Mouse (Mus musculus): ENCODE results near the gene Srp54a. TPM values are rescaled to one million over a fixed set of nuclear protein-coding genes. Genes with fewer than 3 reads are reported as not detected.
"Not testable (repeated sequence)": the region's sequence is repeated elsewhere in the genome, so short reads cannot be mapped to it uniquely, and the experiment has no call there.

Gene Srp54a
- total RNA-seq (2012; rRNA removed) = 32.8 and 52.4 TPM in 2 replicates

GRCm38 (mm10) chr12:55079726-55080600, at the start of gene Srp54a, which contains the start of gene 2700097O09Rik:
Srp54a (plus strand) TSS chr12:55080262.
2700097O09Rik (minus strand) TSS chr12:55080110.
- H3K36me3 ChIP-seq (ENCODE audit: control insufficient read depth, insufficient read depth, low read length, poor library complexity, severe bottlenecking); H3K9me3 ChIP-seq (ENCODE audit: control insufficient read depth, insufficient read depth, low read depth, low read length); H3K4me1 ChIP-seq (ENCODE audit: control insufficient read depth in 2 of 2, insufficient read depth in 2 of 2, low read length in 2 of 2, poor library complexity in 1 of 2); in situ Hi-C loops (cut with MboI; ENCODE audit: low sequenced_read_pairs in 2 of 2, unreplicated experiment in 2 of 2): not testable (repeated sequence)
- H3K27ac ChIP-seq (ENCODE audit: insufficient read depth, low read depth, low read length, poor library complexity, severe bottlenecking) = peak within 1 kb of the TSS; percentile 88
- peak; percentile 91 for DNase-seq (ENCODE audit: low read depth, low spot score)
- TF ChIP-seq HCFC1 (IDR thresholded peaks at IDR 0.05; ENCODE audit: borderline replicate concordance, insufficient read depth, low read length) = 0 out of 2 replicates have a peak, but pooled peaks have one; percentile 58
- 0 out of 2 replicates have a peak, but pooled peaks have one; percentile 58 for TF ChIP-seq CHD2 (IDR thresholded peaks at IDR 0.05; ENCODE audit: low read depth, low read length)
- H3K4me3 ChIP-seq (ENCODE audit: insufficient read depth in 1 of 2, low read depth in 1 of 2, low read length in 2 of 2, poor library complexity in 1 of 2, severe bottlenecking in 1 of 2) = peak within 1 kb of the TSS; percentile 94 to 100
- H3K9ac ChIP-seq (ENCODE audit: insufficient read depth, low read depth, low read length, poor library complexity, severe bottlenecking) = peak within 1 kb of the TSS; percentile 92

GRCm38 (mm10) chr12:55041011-55041410, 39.1 kb upstream of the Srp54a start:
- Histone ChIP-seq H3K9ac (ENCODE audit: insufficient read depth, low read depth, low read length, poor library complexity, severe bottlenecking) (no peak overlapping the region), H3K4me1 (ENCODE audit: control insufficient read depth in 2 of 2, insufficient read depth in 2 of 2, low read length in 2 of 2, poor library complexity in 1 of 2) (no peaks in the 10 kb centered on the region), H3K9me3 (ENCODE audit: control insufficient read depth, insufficient read depth, low read depth, low read length) (no peaks in the 10 kb centered on the region), H3K4me3 (ENCODE audit: insufficient read depth in 1 of 2, low read depth in 1 of 2, low read length in 2 of 2, poor library complexity in 1 of 2, severe bottlenecking in 1 of 2) (no peak overlapping the region), H3K36me3 (ENCODE audit: control insufficient read depth, insufficient read depth, low read length, poor library complexity, severe bottlenecking) (no peaks in the 10 kb centered on the region; the same call in 1 of the 2 replicates), H3K27ac (ENCODE audit: insufficient read depth, low read depth, low read length, poor library complexity, severe bottlenecking) (no peak overlapping the region)
- DNase-seq (ENCODE audit: low read depth, low spot score) = no peak
- in situ Hi-C loops (cut with MboI; ENCODE audit: low sequenced_read_pairs in 2 of 2, unreplicated experiment in 2 of 2) = no loop called here
- TF ChIP-seq HCFC1 (IDR thresholded peaks at IDR 0.05; ENCODE audit: borderline replicate concordance, insufficient read depth, low read length) (no peak), MAFK (IDR thresholded peaks at IDR 0.05; ENCODE audit: insufficient read depth, low read depth, low read length) (no peak), ZC3H11A (IDR thresholded peaks at IDR 0.05; ENCODE audit: borderline replicate concordance, low read depth, low read length) (no peak), CHD2 (IDR thresholded peaks at IDR 0.05; ENCODE audit: low read depth, low read length) (no peak), ZNF384 (IDR thresholded peaks at IDR 0.05; ENCODE audit: low read depth, low read length) (no peak)

GRCm38 (mm10) chr12:55049731-55050353, 30.2 kb upstream of the Srp54a start:
- no peak for DNase-seq (ENCODE audit: low read depth, low spot score)
- in situ Hi-C loops (cut with MboI; ENCODE audit: low sequenced_read_pairs in 2 of 2, unreplicated experiment in 2 of 2) = no loop called here
- H3K4me1 ChIP-seq (ENCODE audit: control insufficient read depth in 2 of 2, insufficient read depth in 2 of 2, low read length in 2 of 2, poor library complexity in 1 of 2) = no peaks in the 10 kb centered on the region
- H3K9ac ChIP-seq (ENCODE audit: insufficient read depth, low read depth, low read length, poor library complexity, severe bottlenecking) = no peak overlapping the region
- H3K27ac ChIP-seq (ENCODE audit: insufficient read depth, low read depth, low read length, poor library complexity, severe bottlenecking) = no peak overlapping the region
- H3K4me3 ChIP-seq (ENCODE audit: insufficient read depth in 1 of 2, low read depth in 1 of 2, low read length in 2 of 2, poor library complexity in 1 of 2, severe bottlenecking in 1 of 2) = no peak overlapping the region
- H3K36me3 ChIP-seq (ENCODE audit: control insufficient read depth, insufficient read depth, low read length, poor library complexity, severe bottlenecking) = no peaks in the 10 kb centered on the region; the same call in 1 of the 2 replicates
- TF ChIP-seq ZNF384 (IDR thresholded peaks at IDR 0.05; ENCODE audit: low read depth, low read length) = no peak
- TF ChIP-seq HCFC1 (IDR thresholded peaks at IDR 0.05; ENCODE audit: borderline replicate concordance, insufficient read depth, low read length) = no peak
- no peak for TF ChIP-seq MAFK (IDR thresholded peaks at IDR 0.05; ENCODE audit: insufficient read depth, low read depth, low read length)
- no peak for TF ChIP-seq CHD2 (IDR thresholded peaks at IDR 0.05; ENCODE audit: low read depth, low read length)
- TF ChIP-seq ZC3H11A (IDR thresholded peaks at IDR 0.05; ENCODE audit: borderline replicate concordance, low read depth, low read length) = no peak
- H3K9me3 ChIP-seq (ENCODE audit: control insufficient read depth, insufficient read depth, low read depth, low read length) = no peaks in the 10 kb centered on the region

- Histone ChIP-seq H3K9me3 (ENCODE audit: control insufficient read depth, insufficient read depth, low read depth, low read length) (no peaks in the 10 kb centered on the region), H3K4me1 (ENCODE audit: control insufficient read depth in 2 of 2, insufficient read depth in 2 of 2, low read length in 2 of 2, poor library complexity in 1 of 2) (no peaks in the 10 kb centered on the region), H3K27ac (ENCODE audit: insufficient read depth, low read depth, low read length, poor library complexity, severe bottlenecking) (no peak overlapping the region), H3K9ac (ENCODE audit: insufficient read depth, low read depth, low read length, poor library complexity, severe bottlenecking) (no peak overlapping the region), H3K4me3 (ENCODE audit: insufficient read depth in 1 of 2, low read depth in 1 of 2, low read length in 2 of 2, poor library complexity in 1 of 2, severe bottlenecking in 1 of 2) (no peak overlapping the region), H3K36me3 (ENCODE audit: control insufficient read depth, insufficient read depth, low read length, poor library complexity, severe bottlenecking) (no peaks in the 10 kb centered on the region; the same call in 1 of the 2 replicates)
- DNase-seq (ENCODE audit: low read depth, low spot score) = no peak
- in situ Hi-C loops (cut with MboI; ENCODE audit: low sequenced_read_pairs in 2 of 2, unreplicated experiment in 2 of 2) = no loop called here
- TF ChIP-seq ZNF384 (IDR thresholded peaks at IDR 0.05; ENCODE audit: low read depth, low read length) (no peak), HCFC1 (IDR thresholded peaks at IDR 0.05; ENCODE audit: borderline replicate concordance, insufficient read depth, low read length) (no peak), CHD2 (IDR thresholded peaks at IDR 0.05; ENCODE audit: low read depth, low read length) (no peak), MAFK (IDR thresholded peaks at IDR 0.05; ENCODE audit: insufficient read depth, low read depth, low read length) (no peak), ZC3H11A (IDR thresholded peaks at IDR 0.05; ENCODE audit: borderline replicate concordance, low read depth, low read length) (no peak)
Observed at GRCm38 (mm10) chr12:55051210-55052173, 28.6 kb upstream of the Srp54a start.

Data from ES-E14 (cell line).